Comparison of ENCODE assay signal across 8 mouse cellular contexts in genomic region chrX:136707446-136708167, GRCm38 (mm10). TPM values are rescaled to one million over a fixed set of nuclear protein-coding genes. Genes with fewer than 3 reads are reported as not detected.
A peak's percentile ranks its signal among the peaks of the same experiment; 100 is the strongest.
DNase-seq lines count a peak whose midpoint lies in the region; ATAC-seq and TF ChIP-seq lines count a peak whose summit lies in the region.

TSS of gene Tceal1 (plus strand) at chrX:136707982.

- DNase-seq in Muller cell, postnatal 12 days (ENCODE audit: inconsistent ontology term) = peak; percentile 66
- peak; percentile 70 to 74 for DNase-seq in cerebellum, adult 2 months
- DNase-seq in forelimb bud, embryonic 11.5 days (ENCODE audit: low read depth, low spot score) = peak; percentile 64
- peak; percentile 52 to 66 for DNase-seq in heart, postnatal 36 days
- peak; percentile 31 for DNase-seq in layer of hippocampus, adult 9-10 months (ENCODE audit: low spot score)
- DNase-seq in lung, embryonic 14.5 days = peak; percentile 81
- peak; percentile 23 for DNase-seq in ovary, adult 18-20 months (ENCODE audit: low spot score)

- H3K4me1 ChIP-seq in cerebellum, adult 2 months (ENCODE audit: control insufficient read depth, insufficient read depth, low read length) = no peaks in the 10 kb centered on the region
- H3K4me1 ChIP-seq in lung, embryonic 14.5 days (ENCODE audit: insufficient read depth) = no peaks in the 10 kb centered on the region

- 7% methylated on average over 15 of the region's 15 CpGs for WGBS in cerebellum, adult 2 months
- WGBS in lung, embryonic 14.5 days = 11% methylated on average over 15 of the region's 15 CpGs

- H3K4me2 ChIP-seq in lung, embryonic 14.5 days = peak within 1 kb of the TSS; percentile 62

- H3K9ac ChIP-seq in lung, embryonic 14.5 days = peak within 1 kb of the TSS; percentile 65

- no peak for TF ChIP-seq CTCF in cerebellum, adult 2 months (IDR thresholded peaks at IDR 0.05; ENCODE audit: borderline replicate concordance, insufficient read depth, low read depth, low read length)
- no peak for TF ChIP-seq CTCF in lung, embryonic 14.5 days (IDR thresholded peaks at IDR 0.05; ENCODE audit: low read depth)

- intact Hi-C loops in heart, postnatal 36 days (cut with DNase I) = no loop called here

- H3K4me3 ChIP-seq in cerebellum, adult 2 months (replicated peaks; ENCODE audit: insufficient read depth, low read depth, low read length) = peak within 1 kb of the TSS; percentile 83
- peak within 1 kb of the TSS; percentile 47 for H3K4me3 ChIP-seq in lung, embryonic 14.5 days (ENCODE audit: low read depth, low read length)

- no peaks in the 10 kb centered on the region for H3K27me3 ChIP-seq in cerebellum, adult 2 months (ENCODE audit: control insufficient read depth, insufficient read depth, low read length)
- no peaks in the 10 kb centered on the region for H3K27me3 ChIP-seq in lung, embryonic 14.5 days (ENCODE audit: insufficient read depth, low read length)

- H3K36me3 ChIP-seq in lung, embryonic 14.5 days (ENCODE audit: insufficient read depth) = no peaks in the 10 kb centered on the region

- peak within 1 kb of the TSS; percentile 38 for H3K27ac ChIP-seq in cerebellum, adult 2 months (ENCODE audit: insufficient read depth, low read length)
- H3K27ac ChIP-seq in lung, embryonic 14.5 days (ENCODE audit: low read depth) = peak within 1 kb of the TSS; percentile 65

- H3K9me3 ChIP-seq in lung, embryonic 14.5 days (ENCODE audit: low read depth, low read length) = no peaks in the 10 kb centered on the region

- ATAC-seq in lung, embryonic 14.5 days (ENCODE audit: insufficient read depth) = peak; percentile 96
- no peak for ATAC-seq in activated CD4-positive, CD25-positive, alpha-beta regulatory T cell, adult 4 months

- TF ChIP-seq POLR2A in cerebellum, adult 2 months (IDR thresholded peaks at IDR 0.05; ENCODE audit: borderline replicate concordance, insufficient read depth, low read length) = peak; percentile 33; the same call in 1 of the 2 replicates

RNA-seq across cellular contexts. Expression of gene Tceal1, which starts in this region (rescaled TPM):
- polyA plus RNA-seq in cerebellum, adult 2 months (2012; rRNA removed) = 17.5 and 18.7 TPM in 2 replicates
- total RNA-seq in heart, postnatal 36 days (2021) = 1 to 10 TPM; 3.8 to 5.0 TPM
- polyA plus RNA-seq in lung, embryonic 14.5 days (2014; fragmentation: Nextera tagmentation; extraction: Ambion mirVana) = 10.3 and 10.4 TPM in 2 replicates
- not detected for polyA plus RNA-seq in activated CD4-positive, CD25-positive, alpha-beta regulatory T cell, adult 4 months (2017; shearing (Covaris generic))

Comparison
In these comparisons a context has a peak if more than half of its experiments do, and no peak if none do; other contexts are left out.
1. RNA of gene Tceal1 (polyA plus RNA-seq): 17.5 to 18.7 TPM in cerebellum, adult 2 months and 10.3 to 10.4 TPM in lung, embryonic 14.5 days; not detected in activated CD4-positive, CD25-positive, alpha-beta regulatory T cell, adult 4 months; every median in the first group is over 10 times any median in the second.
2. DNase-seq: peak in every context shown above with its lines; median percentile 81 in lung, embryonic 14.5 days; 72 in cerebellum, adult 2 months; 66 in Muller cell, postnatal 12 days; 64 in forelimb bud, embryonic 11.5 days; 59 in heart, postnatal 36 days; 31 in layer of hippocampus, adult 9-10 months; 23 in ovary, adult 18-20 months.